Mouse (Mus musculus) liver, embryonic 15.5 days (tissue): ENCODE data around the gene Cnksr3. TPM values are rescaled to one million over a fixed set of nuclear protein-coding genes. Genes with fewer than 3 reads are reported as not detected.

Experiments used
- ATAC-seq: fragments of 200-750 bp; cut with Nextera tagmentation; 2 replicates; pipeline ENCODE4 v1.8.0; 2017; ENCODE audit warnings: moderate number of reproducible peaks, mild to moderate bottlenecking, moderate library complexity; ENCODE audit not compliant: insufficient read depth
- H3K27ac ChIP-seq: fragments of 300-500 bp; sonication (generic); replicated peaks from 2 replicates; pipeline ENCODE4 v1.5.1; 2015; ENCODE audit warnings: mild to moderate bottlenecking, inconsistent platforms
- H3K27me3 ChIP-seq: fragments of 300-500 bp; sonication (generic); 2 replicates; pipeline ENCODE4 v1.6.1; 2015; ENCODE audit warnings: mild to moderate bottlenecking, inconsistent platforms
- H3K36me3 ChIP-seq: fragments of 300-500 bp; sonication (generic); replicated peaks from 2 replicates; pipeline ENCODE4 v1.6.1; 2015; ENCODE audit warnings: moderate library complexity, mild to moderate bottlenecking, inconsistent platforms
- H3K4me1 ChIP-seq: fragments of 300-500 bp; sonication (generic); replicated peaks from 2 replicates; pipeline ENCODE4 v1.6.1; 2015; ENCODE audit warnings: inconsistent platforms
- H3K4me2 ChIP-seq: fragments of 300-500 bp; sonication (generic); 2 replicates; pipeline ENCODE4 v1.6.1; 2015; ENCODE audit warnings: moderate library complexity, mild to moderate bottlenecking, inconsistent platforms
- H3K4me3 ChIP-seq: fragments of 300-500 bp; sonication (generic); replicated peaks from 2 replicates; pipeline ENCODE4 v1.5.1; 2015; ENCODE audit warnings: mild to moderate bottlenecking, inconsistent platforms
- H3K9ac ChIP-seq: fragments of 300-500 bp; sonication (generic); 2 replicates; pipeline ENCODE4 v1.6.1; 2015; ENCODE audit warnings: moderate library complexity, mild to moderate bottlenecking, inconsistent platforms
- H3K9me3 ChIP-seq: fragments of 300-500 bp; sonication (generic); replicated peaks from 2 replicates; pipeline ENCODE4 v1.6.1; 2016; ENCODE audit warnings: inconsistent platforms
- WGBS: fragments of 180-500 bp; shearing (Covaris S2); methylation state at CpG from one replicate; pipeline ENCODE4 v1.1.7; 2015; ENCODE audit warnings: mixed read lengths; ENCODE audit not compliant: insufficient replicate concordance; 5-methylcytosine and 5-hydroxymethylcytosine counted together
- polyA plus RNA-seq: library from polyadenylated mRNA; unstranded; fragments of >200 nt; fragmentation: Nextera tagmentation; extraction: Ambion mirVana; gene quantifications from 2 replicates; pipeline ENCODE4 v1.2.1, GENCODE M21; 2015

Cnksr3 gene
- polyA plus RNA-seq, 1 experiment from 2014 or later: 3.5 TPM

DNA sequence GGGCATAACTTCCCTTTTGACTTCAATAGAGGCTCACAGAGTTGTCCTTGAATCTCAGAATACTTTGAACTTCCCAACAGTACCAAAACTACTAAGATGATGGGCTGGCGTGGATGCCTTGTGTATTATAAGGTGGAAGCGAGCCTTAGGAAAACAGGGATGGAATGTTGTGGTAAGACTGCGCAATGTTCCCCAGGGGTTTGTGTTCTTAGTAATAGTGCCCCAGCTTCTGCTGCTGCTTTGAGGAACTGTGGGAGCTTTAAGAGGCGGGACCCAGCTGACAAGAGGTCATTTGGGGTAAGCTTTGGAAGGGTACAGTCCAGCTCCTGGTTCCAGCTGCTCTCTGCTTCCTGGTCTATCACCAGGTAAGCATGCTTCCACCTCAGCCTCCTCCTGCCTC, 89.7 kb downstream of the Cnksr3 start:
- Histone ChIP-seq H3K36me3 (peaks cover 26% of the 10 kb centered on the region; the same call in 1 of the 2 replicates), H3K4me3 (no peak overlapping the region), H3K27me3 (no peaks in the 10 kb centered on the region), H3K4me2 (no peak overlapping the region), H3K27ac (no peak overlapping the region), H3K9ac (no peak overlapping the region), H3K9me3 (no peaks in the 10 kb centered on the region), H3K4me1 (0 out of 2 replicates have a peak, but pooled peaks cover 3% of the 10 kb centered on the region)
- 70% methylated on average over 4 of the region's 4 CpGs for WGBS
- no peak for ATAC-seq

DNA sequence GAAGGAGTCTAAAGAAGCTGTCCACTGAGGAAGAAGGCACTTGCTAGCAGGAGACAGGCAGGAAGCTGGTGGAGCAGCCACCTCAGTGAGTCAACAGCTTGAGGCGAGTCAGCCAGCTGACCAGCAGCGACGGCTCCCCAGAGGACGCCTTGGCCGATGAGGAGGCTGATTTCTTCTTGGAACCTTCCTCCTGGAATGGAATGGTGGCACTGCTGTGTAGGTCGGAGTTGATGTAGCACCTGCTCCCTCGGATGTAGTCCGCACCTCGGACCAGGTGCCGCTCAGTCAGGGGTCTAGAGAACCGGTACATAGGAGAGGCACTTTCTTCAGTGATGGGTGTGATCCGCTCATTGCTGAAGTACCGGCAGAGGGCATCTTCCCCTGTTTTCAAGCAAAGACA, 91.8 kb downstream of the Cnksr3 start:
- Histone ChIP-seq H3K27me3 (no peaks in the 10 kb centered on the region), H3K4me2 (no peak overlapping the region), H3K27ac (no peak overlapping the region), H3K4me1 (0 out of 2 replicates have a peak, but pooled peaks cover 3% of the 10 kb centered on the region), H3K36me3 (peaks cover 14% of the 10 kb centered on the region; the same call in 1 of the 2 replicates), H3K9me3 (no peaks in the 10 kb centered on the region), H3K9ac (no peak overlapping the region), H3K4me3 (no peak overlapping the region)
- 87% methylated on average over 13 of the region's 13 CpGs for WGBS
- no peak for ATAC-seq

DNA sequence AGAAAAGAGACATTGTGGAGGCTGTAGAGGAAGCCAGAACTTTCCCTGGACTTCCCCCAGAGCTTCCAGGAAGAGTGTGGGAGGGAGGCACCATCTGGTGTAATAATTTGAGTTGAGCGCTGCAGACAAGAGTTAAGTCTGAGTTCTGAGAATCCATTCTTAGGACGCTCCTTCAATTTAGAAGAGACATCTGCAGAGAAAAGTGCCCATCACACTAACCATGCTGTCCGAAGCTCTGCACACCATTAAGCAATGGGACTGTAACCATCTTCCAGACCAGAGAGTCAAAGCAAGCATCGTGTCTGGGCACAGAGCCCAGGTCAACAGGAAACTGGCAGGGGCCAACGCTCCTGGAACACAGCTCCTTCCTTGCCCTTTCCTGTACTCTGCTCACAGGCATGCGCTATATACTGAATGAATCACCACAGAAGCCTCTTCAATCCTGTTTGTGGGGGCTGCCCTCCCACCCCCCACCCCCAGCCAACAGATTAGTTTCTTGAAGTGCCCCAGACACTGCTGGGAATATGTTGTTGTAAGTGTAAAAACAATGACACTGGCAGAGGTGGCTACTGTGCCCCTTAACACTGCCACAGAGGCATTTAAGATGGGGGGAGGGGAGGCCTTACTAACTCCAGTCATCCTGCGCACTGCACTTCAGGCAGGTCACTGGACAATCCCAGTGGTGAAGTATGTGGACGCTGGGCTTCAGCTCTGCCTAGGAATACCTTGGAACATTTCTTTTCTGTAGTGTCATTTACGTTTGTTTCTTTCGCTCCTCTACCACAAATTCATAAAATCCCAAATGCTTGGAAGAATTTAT, 93.6 kb downstream of the Cnksr3 start:
- no peak overlapping the region for H3K27ac ChIP-seq
- 59% methylated on average over 10 of the region's 10 CpGs for WGBS
- no peak overlapping the region for H3K4me3 ChIP-seq
- no peaks in the 10 kb centered on the region for H3K27me3 ChIP-seq
- H3K36me3 ChIP-seq: peaks cover 11% of the 10 kb centered on the region; the same call in 1 of the 2 replicates
- H3K4me2 ChIP-seq: no peak overlapping the region
- H3K9me3 ChIP-seq: no peaks in the 10 kb centered on the region
- H3K9ac ChIP-seq: no peak overlapping the region
- H3K4me1 ChIP-seq: 0 out of 2 replicates have a peak, but pooled peaks cover 3% of the 10 kb centered on the region
- ATAC-seq: peak; percentile 65

DNA sequence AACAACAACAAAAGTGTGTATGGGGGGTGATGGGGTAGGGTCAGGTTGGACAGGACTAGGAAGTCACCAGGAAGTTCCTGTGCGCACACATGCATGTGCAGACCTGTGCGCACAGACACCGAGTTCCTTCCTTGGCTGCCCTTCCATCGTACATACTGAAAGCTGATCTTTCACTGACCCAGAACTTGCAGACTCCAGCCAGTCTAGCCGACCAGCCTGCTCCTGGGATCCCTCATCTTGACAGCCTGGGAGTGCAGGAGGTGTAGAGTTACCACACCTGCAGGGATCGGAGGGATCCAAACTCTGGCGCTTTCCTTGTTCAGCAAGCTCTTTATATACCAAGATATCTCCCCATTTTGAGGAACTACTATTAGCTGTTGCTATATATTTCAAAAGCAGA, 94.3 kb downstream of the Cnksr3 start:
- Histone ChIP-seq H3K4me2 (no peak overlapping the region), H3K36me3 (peaks cover 11% of the 10 kb centered on the region; the same call in 1 of the 2 replicates), H3K9ac (no peak overlapping the region), H3K27ac (no peak overlapping the region), H3K9me3 (no peaks in the 10 kb centered on the region), H3K27me3 (no peaks in the 10 kb centered on the region), H3K4me3 (no peak overlapping the region), H3K4me1 (0 out of 2 replicates have a peak, but pooled peaks cover 3% of the 10 kb centered on the region)
- ATAC-seq: no peak
- WGBS: 70% methylated on average over 7 of the region's 7 CpGs

DNA sequence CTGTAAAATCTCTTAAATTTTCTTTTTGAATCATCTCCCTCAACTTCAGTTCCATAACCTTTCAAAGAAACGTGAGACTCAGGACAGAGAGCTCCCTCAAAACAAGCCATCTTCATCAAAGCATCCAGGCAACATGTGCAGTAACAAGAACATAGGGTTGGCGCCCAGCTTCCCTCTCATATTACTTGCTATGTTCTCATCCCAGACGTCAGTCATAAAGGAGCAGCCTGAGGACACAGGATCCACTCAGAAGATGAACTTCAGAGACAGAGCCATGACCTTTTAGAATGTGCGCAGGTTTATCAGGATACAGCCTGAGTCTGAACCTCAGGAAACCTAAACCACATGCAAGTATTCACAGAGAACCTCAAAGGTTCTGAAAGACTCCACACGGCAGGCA, 97.2 kb downstream of the Cnksr3 start:
- WGBS: 67% methylated on average over 5 of the region's 5 CpGs
- Histone ChIP-seq H3K4me1 (0 out of 2 replicates have a peak, but pooled peaks cover 3% of the 10 kb centered on the region), H3K4me2 (no peak overlapping the region), H3K9me3 (no peaks in the 10 kb centered on the region), H3K36me3 (0 out of 2 replicates have a peak, but pooled peaks cover 4% of the 10 kb centered on the region), H3K27ac (no peak overlapping the region), H3K4me3 (no peak overlapping the region), H3K27me3 (no peaks in the 10 kb centered on the region), H3K9ac (no peak overlapping the region)
- ATAC-seq: no peak

DNA sequence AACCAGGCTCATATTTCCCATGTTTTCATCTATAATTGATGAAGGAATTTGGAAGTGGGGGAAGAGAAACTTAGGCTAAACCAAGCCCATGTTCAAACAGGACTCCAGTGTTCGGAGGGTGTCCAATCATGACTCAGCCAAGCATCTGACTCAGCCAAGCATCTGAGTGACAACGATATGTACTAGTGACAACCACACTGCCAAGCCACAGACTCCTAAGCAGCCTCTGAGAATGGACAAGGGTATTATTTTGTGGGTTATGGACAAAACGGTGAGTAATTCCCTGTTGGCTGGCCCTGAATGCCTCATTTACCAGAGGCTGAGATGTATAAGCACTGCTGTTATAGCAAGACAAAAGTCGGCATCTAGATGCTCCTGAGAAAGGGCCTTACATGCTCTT, 98.3 kb downstream of the Cnksr3 start:
- no peaks in the 10 kb centered on the region for H3K27me3 ChIP-seq
- 63% methylated on average over 4 of the region's 4 CpGs for WGBS
- H3K4me3 ChIP-seq: no peak overlapping the region
- no peaks in the 10 kb centered on the region for H3K9me3 ChIP-seq
- no peak overlapping the region for H3K4me2 ChIP-seq
- H3K9ac ChIP-seq: no peak overlapping the region
- 0 out of 2 replicates have a peak, but pooled peaks cover 3% of the 10 kb centered on the region for H3K4me1 ChIP-seq
- no peak overlapping the region for H3K27ac ChIP-seq
- ATAC-seq: no peak
- H3K36me3 ChIP-seq: no peaks in the 10 kb centered on the region

DNA sequence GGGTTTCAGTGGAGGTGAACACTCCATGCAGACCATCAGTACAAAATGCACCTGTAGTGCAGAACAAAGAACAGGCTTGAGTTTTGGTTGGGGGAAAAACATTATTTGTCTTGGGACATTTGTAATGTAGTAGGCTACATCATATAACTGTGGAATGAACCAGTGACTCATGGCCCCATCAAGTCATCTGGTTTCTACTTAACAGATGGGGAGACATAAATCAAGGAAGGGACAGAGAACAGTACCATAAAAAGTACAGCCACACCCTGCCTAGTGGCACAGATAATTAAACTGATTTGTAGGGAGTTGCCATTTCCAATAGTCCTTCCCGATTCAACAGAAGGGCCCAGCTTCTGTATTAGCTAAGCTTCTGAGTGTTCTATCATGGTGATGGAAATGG, 98.9 kb downstream of the Cnksr3 start:
- H3K9me3 ChIP-seq: no peaks in the 10 kb centered on the region
- no peaks in the 10 kb centered on the region for H3K27me3 ChIP-seq
- H3K27ac ChIP-seq: no peak overlapping the region
- no peak overlapping the region for H3K4me3 ChIP-seq
- no peaks in the 10 kb centered on the region for H3K36me3 ChIP-seq
- no peak overlapping the region for H3K4me2 ChIP-seq
- ATAC-seq: no peak
- no peak overlapping the region for H3K9ac ChIP-seq
- H3K4me1 ChIP-seq: no peaks in the 10 kb centered on the region
- WGBS: 50% methylated on average over 1 of the region's 1 CpGs

DNA sequence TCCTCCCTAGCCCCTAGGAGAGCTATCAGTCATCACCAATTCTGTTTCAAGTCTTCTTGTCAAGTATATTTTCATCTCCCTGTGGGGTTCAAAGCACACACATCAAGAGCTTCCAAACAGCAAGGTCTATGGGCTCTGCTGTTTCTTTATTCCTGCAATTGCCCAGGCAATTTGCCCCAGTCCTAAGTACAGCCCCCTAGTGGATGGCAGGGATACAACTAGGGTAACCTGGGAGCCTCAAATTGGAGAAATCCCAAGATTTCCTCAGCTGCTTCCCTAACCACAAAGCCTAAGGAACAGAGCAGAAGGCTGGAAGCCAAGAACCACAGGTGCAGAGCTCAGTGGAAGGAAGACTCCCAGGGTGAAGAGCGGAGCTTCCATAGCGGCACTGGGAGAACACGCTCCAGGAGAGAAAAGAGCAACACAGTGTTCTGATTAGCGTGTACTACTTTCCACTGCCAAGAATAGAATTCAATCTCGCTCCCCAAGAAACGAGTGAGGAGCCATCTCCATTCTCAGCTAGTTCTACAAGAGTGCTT, 100.5 kb downstream of the Cnksr3 start:
- Histone ChIP-seq H3K4me1 (no peaks in the 10 kb centered on the region), H3K9me3 (no peaks in the 10 kb centered on the region), H3K27me3 (no peaks in the 10 kb centered on the region), H3K36me3 (no peaks in the 10 kb centered on the region), H3K4me2 (no peak overlapping the region), H3K4me3 (no peak overlapping the region), H3K27ac (no peak overlapping the region), H3K9ac (no peak overlapping the region)
- WGBS: 77% methylated on average over 6 of the region's 6 CpGs
- no peak for ATAC-seq

DNA sequence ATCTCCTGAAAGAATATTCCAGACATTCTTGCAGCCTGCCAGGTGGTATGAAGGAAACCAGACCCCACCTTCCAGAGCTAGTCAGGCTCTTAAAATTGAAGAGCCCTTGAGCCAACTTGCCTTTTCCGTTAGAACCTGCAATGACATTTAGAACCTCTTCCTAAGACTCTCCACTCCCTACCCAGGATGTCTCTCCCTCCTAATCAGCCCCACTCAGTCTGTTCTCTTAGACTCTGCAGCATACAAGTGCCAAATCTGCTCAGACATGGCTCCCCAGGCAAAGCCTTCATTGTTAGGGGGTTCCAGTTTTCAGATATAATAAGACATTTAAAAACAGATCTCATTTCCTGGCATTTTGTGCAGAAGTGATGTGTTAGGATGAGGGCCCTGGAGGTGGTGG, 108.2 kb downstream of the Cnksr3 start:
- H3K4me2 ChIP-seq: no peak overlapping the region
- H3K4me1 ChIP-seq: no peaks in the 10 kb centered on the region
- H3K27me3 ChIP-seq: no peaks in the 10 kb centered on the region
- WGBS: 68% methylated on average over 1 of the region's 1 CpGs
- no peaks in the 10 kb centered on the region for H3K36me3 ChIP-seq
- H3K27ac ChIP-seq: no peak overlapping the region
- H3K4me3 ChIP-seq: no peak overlapping the region
- no peaks in the 10 kb centered on the region for H3K9me3 ChIP-seq
- H3K9ac ChIP-seq: no peak overlapping the region
- ATAC-seq: no peak

DNA sequence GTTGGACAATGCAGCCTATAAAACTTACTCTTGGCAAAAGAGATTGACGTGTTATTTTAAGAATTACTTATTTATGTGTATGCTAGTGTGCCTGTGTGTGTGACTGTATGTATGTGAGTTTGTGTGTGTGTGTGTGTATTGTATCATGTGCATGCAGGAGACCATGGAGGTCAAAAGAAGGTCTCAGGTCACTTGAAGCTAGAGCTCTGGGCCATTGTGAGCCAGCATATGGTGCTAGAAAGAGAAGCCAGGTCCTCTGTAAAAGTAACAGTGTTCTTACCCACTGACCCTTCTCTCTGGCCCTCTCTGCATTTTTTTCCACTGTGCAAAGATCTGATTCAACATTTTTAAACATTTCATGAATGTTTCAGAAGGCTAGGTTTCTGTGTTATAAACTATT, 134.1 kb downstream of the Cnksr3 start:
- no peak for ATAC-seq
- 61% methylated on average over 1 of the region's 1 CpGs for WGBS
- no peaks in the 10 kb centered on the region for H3K9me3 ChIP-seq
- H3K36me3 ChIP-seq: no peaks in the 10 kb centered on the region
- H3K4me3 ChIP-seq: no peak overlapping the region
- H3K27me3 ChIP-seq: no peaks in the 10 kb centered on the region
- no peak overlapping the region for H3K9ac ChIP-seq
- no peaks in the 10 kb centered on the region for H3K4me1 ChIP-seq
- no peak overlapping the region for H3K27ac ChIP-seq
- H3K4me2 ChIP-seq: no peak overlapping the region

DNA sequence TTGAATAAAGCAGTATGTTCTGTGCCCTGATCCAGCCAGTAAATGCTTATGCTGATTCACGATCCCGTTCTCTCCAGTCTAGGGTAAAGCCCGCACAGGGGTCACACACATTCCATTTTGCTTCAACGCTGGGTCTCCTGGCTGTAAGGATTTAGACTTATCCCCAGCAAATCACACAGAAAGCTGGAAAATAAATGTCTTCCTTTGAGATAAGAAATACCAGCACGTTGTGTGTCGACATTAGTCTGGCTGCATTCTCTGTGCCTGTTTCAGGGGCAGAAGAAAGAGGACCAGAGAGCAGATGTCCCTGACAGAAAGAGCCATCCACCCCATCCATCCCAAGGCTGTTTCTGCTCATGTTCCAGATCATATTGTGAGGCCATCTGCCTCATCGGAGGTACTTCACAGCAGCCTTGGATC, 134.6 kb downstream of the Cnksr3 start:
- H3K27me3 ChIP-seq: no peaks in the 10 kb centered on the region
- ATAC-seq: no peak
- no peak overlapping the region for H3K9ac ChIP-seq
- H3K27ac ChIP-seq: no peak overlapping the region
- no peaks in the 10 kb centered on the region for H3K36me3 ChIP-seq
- no peak overlapping the region for H3K4me2 ChIP-seq
- H3K9me3 ChIP-seq: no peaks in the 10 kb centered on the region
- H3K4me1 ChIP-seq: no peaks in the 10 kb centered on the region
- H3K4me3 ChIP-seq: no peak overlapping the region
- WGBS: 68% methylated on average over 7 of the region's 7 CpGs
